Mouse (Mus musculus) lung, embryonic 15.5 days (tissue): ENCODE data around the gene Brap. TPM values are rescaled to one million over a fixed set of nuclear protein-coding genes. Genes with fewer than 3 reads are reported as not detected.
A peak's percentile ranks its signal among the peaks of the same experiment; 100 is the strongest.
"Not testable (repeated sequence)": the region's sequence is repeated elsewhere in the genome, so short reads cannot be mapped to it uniquely, and the experiment has no call there.

Source experiments
- ATAC-seq: fragments of 200-750 bp; cut with Nextera tagmentation; 2 replicates; pipeline ENCODE4 v1.8.0; 2017; ENCODE audit warnings: moderate number of reproducible peaks, borderline replicate concordance; ENCODE audit not compliant: low FRiP score, low TSS enrichment; ENCODE audit errors: extremely low read depth
- H3K27ac ChIP-seq: fragments of 300-500 bp; sonication (generic); 2 replicates; pipeline ENCODE4 v1.5.1; 2015; ENCODE audit warnings: moderate library complexity, mild to moderate bottlenecking, inconsistent platforms
- H3K27me3 ChIP-seq: fragments of 300-500 bp; sonication (generic); 2 replicates; pipeline ENCODE4 v1.6.1; 2015; ENCODE audit warnings: inconsistent platforms
- H3K36me3 ChIP-seq: fragments of 300-500 bp; sonication (generic); 2 replicates; pipeline ENCODE4 v1.6.1; 2015; ENCODE audit warnings: inconsistent platforms
- H3K4me1 ChIP-seq: fragments of 300-500 bp; sonication (generic); 2 replicates; pipeline ENCODE4 v1.6.1; 2015; ENCODE audit warnings: inconsistent platforms
- H3K4me2 ChIP-seq: fragments of 300-500 bp; sonication (generic); 2 replicates; pipeline ENCODE4 v1.6.1; 2015; ENCODE audit warnings: inconsistent platforms, mild to moderate bottlenecking, moderate library complexity
- H3K4me3 ChIP-seq: fragments of 300-500 bp; sonication (generic); 2 replicates; pipeline ENCODE4 v1.5.1; 2015; ENCODE audit warnings: mild to moderate bottlenecking, inconsistent platforms
- H3K9ac ChIP-seq: fragments of 300-500 bp; sonication (generic); 2 replicates; pipeline ENCODE4 v1.6.1; 2015; ENCODE audit warnings: inconsistent platforms
- H3K9me3 ChIP-seq: fragments of 300-500 bp; sonication (generic); 2 replicates; pipeline ENCODE4 v1.6.1; 2016; ENCODE audit warnings: inconsistent platforms
- WGBS: fragments of 180-500 bp; shearing (Covaris S2); methylation state at CpG from one replicate; pipeline ENCODE4 v1.1.7; 2015; 5-methylcytosine and 5-hydroxymethylcytosine counted together
- polyA plus RNA-seq: library from polyadenylated mRNA; unstranded; fragments of >200 nt; fragmentation: Nextera tagmentation; extraction: Ambion mirVana; gene quantifications from 2 replicates; pipeline ENCODE4 v1.2.1, GENCODE M21; 2015

Gene Brap
- polyA plus RNA-seq, 1 experiment from 2014 or later = 41.4 TPM

GRCm38 (mm10) chr5:121682250-121682649 is 21.9 kb downstream of the Brap start:
- no peak for ATAC-seq
- no peak overlapping the region for H3K27ac ChIP-seq
- no peak overlapping the region for H3K9ac ChIP-seq
- H3K4me1 ChIP-seq = no peaks in the 10 kb centered on the region
- no peak overlapping the region for H3K4me2 ChIP-seq
- H3K27me3 ChIP-seq = no peaks in the 10 kb centered on the region
- H3K9me3 ChIP-seq = no peaks in the 10 kb centered on the region
- peaks cover 81% of the 10 kb centered on the region for H3K36me3 ChIP-seq
- WGBS = 98% methylated on average over 2 of the region's 2 CpGs
- H3K4me3 ChIP-seq = no peak overlapping the region

GRCm38 (mm10) chr5:121685495-121685894 is 25.1 kb downstream of the Brap start:
- Histone ChIP-seq H3K4me2 (no peak overlapping the region), H3K9ac (no peak overlapping the region), H3K36me3 (peaks cover 53% of the 10 kb centered on the region), H3K9me3 (no peaks in the 10 kb centered on the region), H3K4me3 (no peak overlapping the region), H3K4me1 (0 out of 2 replicates have a peak, but pooled peaks cover 4% of the 10 kb centered on the region), H3K27me3 (no peaks in the 10 kb centered on the region), H3K27ac (no peak overlapping the region)
- 81% methylated on average over 6 of the region's 6 CpGs for WGBS
- no peak for ATAC-seq

- Histone ChIP-seq H3K4me3 (no peak overlapping the region), H3K36me3 (peaks cover 45% of the 10 kb centered on the region), H3K27ac (no peak overlapping the region), H3K27me3 (no peaks in the 10 kb centered on the region), H3K9me3 (no peaks in the 10 kb centered on the region), H3K4me1 (0 out of 2 replicates have a peak, but pooled peaks cover 6% of the 10 kb centered on the region), H3K4me2 (no peak overlapping the region), H3K9ac (no peak overlapping the region)
- ATAC-seq = no peak
- WGBS = 72% methylated on average over 15 of the region's 15 CpGs
Observed at GRCm38 (mm10) chr5:121686113-121686898, 25.9 kb downstream of the Brap start.

GRCm38 (mm10) chr5:121690482-121691211 is 30.3 kb downstream of the Brap start:
- peaks cover 12% of the 10 kb centered on the region for H3K36me3 ChIP-seq
- H3K27me3 ChIP-seq = no peaks in the 10 kb centered on the region
- H3K9ac ChIP-seq = no peak overlapping the region
- H3K27ac ChIP-seq = peak overlapping the region; percentile 66
- 0 out of 2 replicates have a peak, but pooled peaks cover 6% of the 10 kb centered on the region for H3K4me1 ChIP-seq
- no peak overlapping the region for H3K4me2 ChIP-seq
- ATAC-seq = peak; percentile 62; the same call in 1 of the 2 replicates
- WGBS = 53% methylated on average over 7 of the region's 7 CpGs
- no peaks in the 10 kb centered on the region for H3K9me3 ChIP-seq
- H3K4me3 ChIP-seq = no peak overlapping the region

- 88% methylated on average over 7 of the region's 7 CpGs for WGBS
- not testable (repeated sequence) for ATAC-seq, H3K9me3 ChIP-seq
Observed at GRCm38 (mm10) chr5:121691436-121691835, 31.1 kb downstream of the Brap start.

GRCm38 (mm10) chr5:121692897-121693296 is 32.5 kb downstream of the Brap start:
- WGBS = 73% methylated on average over 4 of the region's 4 CpGs
- ATAC-seq = no peak
- no peak overlapping the region for H3K27ac ChIP-seq

More at GRCm38 (mm10) chr5:121691436-121691835, 31.1 kb downstream of the Brap start:
- not testable (repeated sequence) for H3K27me3 ChIP-seq, H3K4me1 ChIP-seq, H3K36me3 ChIP-seq, H3K4me2 ChIP-seq, H3K4me3 ChIP-seq, H3K27ac ChIP-seq, H3K9ac ChIP-seq

GRCm38 (mm10) chr5:121696761-121697160 is 36.4 kb downstream of the Brap start:
- H3K9me3 ChIP-seq = no peaks in the 10 kb centered on the region
- no peak overlapping the region for H3K9ac ChIP-seq
- 64% methylated on average over 6 of the region's 6 CpGs for WGBS
- H3K4me1 ChIP-seq = peaks cover 5% of the 10 kb centered on the region
- H3K27me3 ChIP-seq = no peaks in the 10 kb centered on the region
- no peaks in the 10 kb centered on the region for H3K36me3 ChIP-seq
- no peak overlapping the region for H3K4me2 ChIP-seq
- no peak overlapping the region for H3K27ac ChIP-seq
- H3K4me3 ChIP-seq = no peak overlapping the region
- ATAC-seq = no peak

More at GRCm38 (mm10) chr5:121692897-121693296, 32.5 kb downstream of the Brap start:
- Histone ChIP-seq H3K9ac (no peak overlapping the region), H3K4me3 (no peak overlapping the region), H3K36me3 (no peaks in the 10 kb centered on the region), H3K9me3 (no peaks in the 10 kb centered on the region), H3K4me1 (0 out of 2 replicates have a peak, but pooled peaks cover 6% of the 10 kb centered on the region), H3K27me3 (no peaks in the 10 kb centered on the region), H3K4me2 (no peak overlapping the region)

GRCm38 (mm10) chr5:121699891-121700290 is 39.5 kb downstream of the Brap start:
- H3K9me3 ChIP-seq = no peaks in the 10 kb centered on the region
- H3K9ac ChIP-seq = no peak overlapping the region
- H3K36me3 ChIP-seq = no peaks in the 10 kb centered on the region
- no peak for ATAC-seq
- 36% methylated on average over 5 of the region's 5 CpGs for WGBS
- peak overlapping the region; percentile 40; the same call in 1 of the 2 replicates for H3K4me2 ChIP-seq
- H3K4me1 ChIP-seq = peaks cover 6% of the 10 kb centered on the region
- H3K4me3 ChIP-seq = no peak overlapping the region
- no peak overlapping the region for H3K27ac ChIP-seq
- no peaks in the 10 kb centered on the region for H3K27me3 ChIP-seq

GRCm38 (mm10) chr5:121700496-121700895 is 40.1 kb downstream of the Brap start:
- Histone ChIP-seq H3K27me3 (no peaks in the 10 kb centered on the region), H3K9ac (no peak overlapping the region), H3K27ac (no peak overlapping the region), H3K4me2 (peak overlapping the region; percentile 40), H3K36me3 (no peaks in the 10 kb centered on the region), H3K9me3 (no peaks in the 10 kb centered on the region), H3K4me3 (no peak overlapping the region), H3K4me1 (peaks cover 8% of the 10 kb centered on the region)
- 15% methylated on average over 11 of the region's 11 CpGs for WGBS
- no peak for ATAC-seq

- Histone ChIP-seq H3K27ac (no peak overlapping the region), H3K9ac (no peak overlapping the region), H3K27me3 (no peaks in the 10 kb centered on the region), H3K36me3 (no peaks in the 10 kb centered on the region), H3K4me3 (no peak overlapping the region), H3K4me2 (no peak overlapping the region), H3K4me1 (peaks cover 8% of the 10 kb centered on the region), H3K9me3 (no peaks in the 10 kb centered on the region)
- WGBS = 39% methylated on average over 8 of the region's 8 CpGs
- ATAC-seq = no peak
Observed at GRCm38 (mm10) chr5:121701111-121701769, 40.9 kb downstream of the Brap start.

- no peak overlapping the region for H3K4me3 ChIP-seq
- no peak overlapping the region for H3K27ac ChIP-seq
- H3K9me3 ChIP-seq = no peaks in the 10 kb centered on the region
- no peak overlapping the region for H3K9ac ChIP-seq
- H3K27me3 ChIP-seq = no peaks in the 10 kb centered on the region
- 40% methylated on average over 1 of the region's 1 CpGs for WGBS
- no peaks in the 10 kb centered on the region for H3K36me3 ChIP-seq
- peaks cover 8% of the 10 kb centered on the region for H3K4me1 ChIP-seq
- H3K4me2 ChIP-seq = no peak overlapping the region
- ATAC-seq = no peak
Observed at GRCm38 (mm10) chr5:121703341-121703740, 43.0 kb downstream of the Brap start.
